Mouse (Mus musculus) kidney, postnatal 10 days (tissue): Measurements from ENCODE around the gene Fgd6.
A peak's percentile ranks its signal among the peaks of the same experiment; 100 is the strongest.

Experiments used
- DNase-seq: peaks from one replicate; pipeline ENCODE4 v3.0.0; 2021; ENCODE audit warnings: mixed read lengths

Gene Fgd6

GRCm38 (mm10) chr10:94045301-94045700 lies 9.5 kb downstream of the Fgd6 start:
- no peak for DNase-seq

- DNase-seq: no peak
These were observed 11.2 kb downstream of the Fgd6 start for GRCm38 (mm10) chr10:94047024-94047423.

- DNase-seq: no peak
These were observed 12.2 kb downstream of the Fgd6 start for GRCm38 (mm10) chr10:94047845-94048559.

GRCm38 (mm10) chr10:94049121-94049520 lies 13.3 kb downstream of the Fgd6 start:
- DNase-seq: no peak

GRCm38 (mm10) chr10:94050736-94051135 lies 14.9 kb downstream of the Fgd6 start:
- DNase-seq: no peak

- no peak for DNase-seq
These were observed 20.7 kb downstream of the Fgd6 start for GRCm38 (mm10) chr10:94056487-94056886.

GRCm38 (mm10) chr10:94059618-94060055 lies 23.8 kb downstream of the Fgd6 start:
- no peak for DNase-seq

GRCm38 (mm10) chr10:94060190-94060589 lies 24.4 kb downstream of the Fgd6 start:
- no peak for DNase-seq

- no peak for DNase-seq
These were observed 26.6 kb downstream of the Fgd6 start for GRCm38 (mm10) chr10:94062357-94062756.

- no peak for DNase-seq
These were observed 31.1 kb downstream of the Fgd6 start for GRCm38 (mm10) chr10:94066896-94067295.

GRCm38 (mm10) chr10:94068701-94069100 lies 32.9 kb downstream of the Fgd6 start:
- peak; percentile 43 for DNase-seq

- no peak for DNase-seq
These were observed 35.8 kb downstream of the Fgd6 start for GRCm38 (mm10) chr10:94071641-94072040.

GRCm38 (mm10) chr10:94072261-94072915 lies 36.6 kb downstream of the Fgd6 start:
- peak; percentile 73 for DNase-seq

GRCm38 (mm10) chr10:94072916-94073465 lies 37.2 kb downstream of the Fgd6 start:
- DNase-seq: no peak

GRCm38 (mm10) chr10:94076966-94077825 lies 41.4 kb downstream of the Fgd6 start:
- no peak for DNase-seq

GRCm38 (mm10) chr10:94080740-94081139 lies 44.9 kb downstream of the Fgd6 start:
- DNase-seq: no peak

- no peak for DNase-seq
These were observed 46.4 kb downstream of the Fgd6 start for GRCm38 (mm10) chr10:94082040-94082734.

GRCm38 (mm10) chr10:94086315-94086714 lies 50.5 kb downstream of the Fgd6 start:
- DNase-seq: no peak

GRCm38 (mm10) chr10:94087367-94088077 lies 51.7 kb downstream of the Fgd6 start:
- DNase-seq: peak; percentile 51

GRCm38 (mm10) chr10:94090032-94090431 lies 54.2 kb downstream of the Fgd6 start:
- no peak for DNase-seq

- no peak for DNase-seq
These were observed 57.7 kb downstream of the Fgd6 start for GRCm38 (mm10) chr10:94093534-94093933.
